Mouse (Mus musculus) layer of hippocampus, adult 9-11 months (tissue): ENCODE data around the gene Pak4.
"Not testable (repeated sequence)": the region's sequence is repeated elsewhere in the genome, so short reads cannot be mapped to it uniquely, and the experiment has no call there.

Source experiments
- DNase-seq: peaks from one replicate; pipeline ENCODE4 v3.0.0; 2022

The Pak4 gene

DNA sequence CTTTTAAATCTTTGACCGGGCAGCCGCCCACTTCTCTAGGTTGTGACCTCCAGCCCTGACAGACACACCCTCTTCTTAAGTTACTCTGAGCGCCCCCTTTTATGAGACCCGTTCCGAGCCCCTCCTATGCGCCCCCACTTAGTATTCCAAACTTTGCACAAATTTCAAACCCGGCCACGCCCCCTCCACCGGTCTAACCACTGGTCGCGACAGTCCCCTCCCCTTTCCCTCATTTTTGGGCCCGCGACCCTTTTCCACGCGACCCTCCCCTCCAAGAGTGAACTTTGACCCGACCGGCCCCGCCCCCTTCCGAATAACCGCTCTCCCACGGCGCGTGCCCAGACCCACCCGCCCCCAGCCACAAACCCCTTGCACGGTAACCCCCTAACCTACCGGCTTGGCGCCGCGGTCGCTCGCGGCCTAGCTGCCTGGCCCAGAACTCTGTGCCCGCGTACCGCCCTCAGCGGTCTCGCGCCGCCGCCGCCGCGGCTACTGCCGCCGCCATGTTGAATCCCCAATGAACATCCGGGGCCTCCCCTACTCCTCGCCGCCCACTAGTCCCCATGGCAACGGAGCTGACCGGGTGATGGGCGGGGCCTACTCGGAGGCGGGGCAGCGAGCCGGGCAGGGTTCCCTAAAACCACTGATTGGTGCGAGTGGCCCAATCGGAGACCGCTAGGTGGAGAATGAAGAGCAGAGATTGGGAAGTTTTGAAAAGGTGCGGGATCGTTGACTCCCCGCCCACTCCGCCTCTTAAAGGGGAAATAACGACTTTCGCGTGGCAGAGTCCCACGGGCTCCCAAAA is at the start of gene Pak4, which contains the start of gene Samd4b:
Gene Pak4, minus strand, starts transcription at position 544 of the 805 bp plus-strand sequence.
Gene Samd4b, minus strand, starts transcription at position 503 of the 805 bp plus-strand sequence.
- peak; percentile 99 for DNase-seq

DNA sequence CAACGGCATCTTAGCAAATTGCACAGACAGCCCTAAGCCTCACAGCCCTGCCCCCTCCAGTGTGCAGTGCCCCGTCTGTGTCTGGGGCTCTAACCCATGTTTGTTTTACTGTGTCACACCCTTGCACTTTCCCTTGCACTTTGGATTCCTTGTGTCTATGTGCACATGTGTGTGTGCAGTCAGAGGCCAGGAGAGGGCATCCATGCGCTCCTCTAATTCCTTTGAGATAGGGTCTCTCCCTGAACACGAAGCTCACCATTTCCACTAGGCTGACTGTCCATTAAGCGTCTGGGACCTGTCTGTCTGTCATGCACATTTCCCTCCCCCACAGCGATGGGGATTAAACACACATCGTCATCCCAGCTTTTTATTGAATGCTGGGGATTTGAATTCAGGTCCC is 49.0 kb upstream of the Pak4 start:
- no peak for DNase-seq

DNA sequence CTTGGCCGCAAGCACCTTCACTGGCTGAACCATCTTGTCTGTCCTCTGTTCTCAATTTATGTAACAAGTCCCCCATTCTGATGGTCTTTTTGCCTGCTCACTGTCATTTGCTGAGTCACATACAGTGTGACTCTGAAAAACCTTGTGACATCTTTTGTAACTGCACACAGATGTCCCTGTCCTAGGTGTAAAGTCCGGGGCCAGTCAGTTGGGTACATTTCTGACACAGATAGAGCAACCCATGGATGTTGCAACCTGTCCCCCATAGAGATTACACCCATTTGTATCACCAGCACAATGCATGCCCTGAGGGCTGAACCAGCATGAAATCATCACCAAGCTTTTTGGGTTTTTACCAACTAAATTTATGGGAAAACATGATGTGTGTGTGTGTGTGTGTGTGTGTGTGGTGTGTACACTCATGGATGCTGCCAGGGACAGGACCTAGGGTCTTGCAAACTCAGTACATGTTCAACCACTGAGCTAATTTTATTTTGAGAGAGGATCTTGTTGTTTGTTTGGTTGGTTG is 48.0 kb upstream of the Pak4 start:
- DNase-seq: no peak

- no peak for DNase-seq
These were observed 47.4 kb upstream of the Pak4 start for GRCm38 (mm10) chr7:28645366-28645765.

DNA sequence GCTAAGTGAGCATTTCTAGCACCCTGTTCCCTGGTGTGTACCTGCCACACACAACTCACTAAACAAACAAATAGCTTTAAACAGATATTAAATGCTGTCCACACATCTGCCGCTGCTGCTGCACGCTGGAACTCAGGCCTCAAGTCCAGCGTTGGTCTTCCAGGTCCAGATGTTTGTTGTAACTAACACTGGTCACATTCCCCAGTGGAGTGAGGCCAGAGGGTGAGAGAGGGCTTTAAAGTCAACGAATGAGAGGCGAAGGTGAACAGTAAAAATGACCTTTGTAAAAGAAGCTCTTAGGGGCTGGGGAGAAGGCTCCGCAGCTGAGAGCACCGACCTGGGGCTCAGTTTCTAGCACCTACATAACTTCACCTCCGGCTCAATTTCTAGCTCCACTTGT is 43.6 kb upstream of the Pak4 start:
- DNase-seq: no peak

GRCm38 (mm10) chr7:28637511-28637910 is 39.5 kb upstream of the Pak4 start:
- DNase-seq: no peak

- no peak for DNase-seq
These were observed 36.1 kb upstream of the Pak4 start for GRCm38 (mm10) chr7:28634128-28634527.

DNA sequence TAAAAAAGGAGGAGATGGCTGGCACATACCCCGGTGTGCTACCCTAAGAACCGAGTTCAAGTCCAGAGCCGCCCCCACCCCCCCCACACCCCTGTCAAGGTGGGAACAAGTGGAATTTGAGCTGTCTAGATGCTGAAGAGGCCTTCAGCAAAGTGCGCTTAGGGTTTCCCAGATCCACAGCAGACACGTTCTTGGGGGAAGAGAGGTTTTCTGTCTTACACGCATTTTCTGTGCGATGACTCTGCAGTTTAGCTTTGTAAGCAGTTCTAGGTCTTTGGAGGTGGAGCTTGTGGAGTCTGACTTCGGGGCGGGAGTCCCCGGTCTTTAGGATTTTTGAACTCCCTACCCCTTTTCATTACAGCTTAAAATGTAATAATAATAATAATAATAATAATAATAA is 33.1 kb upstream of the Pak4 start, which contains the start of gene Acp7:
Gene Acp7, minus strand, starts transcription at position 260 of the 400 bp plus-strand sequence.
- DNase-seq: no peak

DNA sequence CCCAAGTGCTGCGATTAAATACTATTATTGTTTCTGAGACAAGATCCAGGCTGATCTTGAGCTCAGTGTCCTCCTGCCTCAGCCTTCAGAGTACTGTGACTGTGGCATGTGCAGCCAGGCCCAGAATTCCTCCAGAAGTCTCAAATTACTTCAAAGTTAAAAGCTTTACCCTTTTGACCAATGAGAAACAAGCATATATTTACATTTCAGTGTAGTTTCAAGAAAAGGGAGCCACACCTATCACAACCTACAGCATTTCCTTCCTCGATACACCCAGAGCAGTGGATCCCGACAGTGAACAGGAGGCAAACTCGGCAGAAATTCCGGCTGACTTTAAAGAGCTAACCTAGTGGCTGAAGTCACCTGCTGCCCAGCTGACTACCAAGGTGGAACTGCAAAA is 26.8 kb upstream of the Pak4 start:
- no peak for DNase-seq

GRCm38 (mm10) chr7:28619098-28619715 is 21.2 kb upstream of the Pak4 start:
- DNase-seq: no peak

DNA sequence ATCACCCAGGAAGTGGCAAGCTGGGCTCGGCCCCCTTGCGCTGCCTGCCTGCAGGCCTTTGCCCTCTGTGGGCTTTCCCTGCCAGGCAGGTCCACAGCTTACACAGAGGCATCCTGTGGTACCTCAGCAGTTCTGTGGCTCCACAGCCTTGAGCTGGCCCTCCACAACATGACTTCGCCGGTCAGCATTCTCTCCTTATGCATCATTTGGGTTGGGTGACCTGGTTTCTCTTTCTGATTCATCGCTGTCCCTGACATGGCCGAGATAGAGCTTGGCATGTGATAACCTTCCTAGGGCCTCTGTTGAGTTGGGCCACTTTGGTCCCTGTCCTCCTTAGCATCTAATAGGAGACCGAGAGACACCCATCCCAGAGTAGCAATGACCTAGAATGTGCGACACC is 8.0 kb upstream of the Pak4 start:
- no peak for DNase-seq

DNA sequence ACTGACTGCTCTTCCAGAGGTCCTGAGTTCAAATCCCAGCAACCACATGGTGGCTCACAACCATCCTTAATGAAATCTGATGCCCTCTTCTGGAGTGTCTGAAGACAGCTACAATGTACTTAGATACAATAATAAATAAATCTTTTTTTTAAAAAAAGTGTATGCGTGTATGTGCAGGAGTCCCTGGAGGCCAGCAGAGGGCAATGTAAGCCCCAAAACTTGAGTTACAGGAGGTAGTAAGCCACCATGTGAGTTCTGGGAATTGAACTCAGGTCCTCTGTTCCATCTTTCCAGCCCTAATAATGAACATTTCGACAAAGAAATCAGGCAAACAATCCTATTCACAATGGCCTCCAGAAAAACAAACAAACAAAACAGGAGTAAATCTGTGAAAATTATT is 5.8 kb upstream of the Pak4 start:
- not testable (repeated sequence) for DNase-seq

DNA sequence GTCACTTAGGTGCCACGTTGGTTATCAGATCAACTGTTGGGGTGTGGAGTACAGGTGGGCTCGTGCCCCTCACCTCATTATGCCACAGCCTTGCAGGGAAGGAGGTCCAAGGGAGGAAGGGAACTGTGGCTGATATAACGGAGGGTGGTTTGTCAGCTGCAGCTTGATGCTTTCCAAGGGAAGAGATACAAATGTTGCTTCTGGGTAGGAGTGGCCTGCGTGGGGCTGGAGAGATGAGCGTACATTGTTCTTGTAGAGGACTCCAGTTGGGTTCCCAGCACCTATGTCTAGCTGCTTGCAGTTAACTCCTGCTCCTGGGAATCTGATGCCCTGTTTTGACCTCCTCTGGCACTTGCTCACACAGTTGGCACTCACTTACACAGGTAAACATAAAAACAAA is 5.2 kb upstream of the Pak4 start:
- no peak for DNase-seq

GRCm38 (mm10) chr7:28601668-28602067 is 3.7 kb upstream of the Pak4 start:
- peak; percentile 63 for DNase-seq

- DNase-seq: no peak
These were observed 3.0 kb upstream of the Pak4 start for GRCm38 (mm10) chr7:28601029-28601428.

DNA sequence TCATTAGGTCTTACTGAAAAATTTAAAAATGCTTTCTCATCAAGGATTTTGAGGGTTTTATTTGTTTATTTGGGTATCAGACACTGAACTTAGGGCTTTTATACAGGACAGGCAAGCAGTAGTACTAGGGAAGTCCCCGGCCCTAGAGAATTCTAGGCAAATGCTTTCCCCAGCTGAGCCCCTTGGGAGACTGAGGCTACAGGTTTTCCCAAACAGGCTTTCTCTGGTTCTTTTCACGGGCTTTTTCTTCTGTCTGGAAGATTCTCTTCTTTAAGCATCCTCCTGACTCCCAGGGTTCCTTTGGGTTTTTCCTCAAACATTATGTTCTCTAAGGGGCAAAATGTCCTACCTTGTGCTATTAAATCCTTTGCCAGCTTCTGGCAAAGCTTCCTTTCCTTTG is 966 bp upstream of the Pak4 start:
- DNase-seq: no peak

- no peak for DNase-seq
These were observed 761 bp downstream of the Pak4 start for GRCm38 (mm10) chr7:28597277-28597570.

- no peak for DNase-seq
These were observed 1.3 kb downstream of the Pak4 start for GRCm38 (mm10) chr7:28596436-28597276.

- DNase-seq: no peak
These were observed 2.1 kb downstream of the Pak4 start for GRCm38 (mm10) chr7:28595751-28596435.

- no peak for DNase-seq
These were observed 4.5 kb downstream of the Pak4 start for GRCm38 (mm10) chr7:28593206-28594111.

- DNase-seq: no peak
These were observed 6.1 kb downstream of the Pak4 start for GRCm38 (mm10) chr7:28591862-28592261.

- DNase-seq: no peak
These were observed 10.3 kb downstream of the Pak4 start for GRCm38 (mm10) chr7:28587644-28588043.
